Mouse (Mus musculus) MEL (cell line): ENCODE measurements at regions not wholly inside any gene's neighbourhood (a gene's known extent, or its start where the extent isn't known, plus 50 kb on each side); places are given as distances from the start of the nearest gene placed in this dataset.

ENCODE experiments used
- CHD2 ChIP-seq: IDR thresholded peaks from 2 replicates; pipeline ENCODE4 v1.6.1; 2011; ENCODE audit warnings: low read length, improper control_type of control experiment
- CTCF ChIP-seq, 3 experiments: IDR thresholded peaks in 2 of 3; conservative IDR thresholded peaks in 1 of 3; 2 replicates each; pipeline ENCODE4 v1.5.1; 2011 to 2012; ENCODE audit warnings: low read length in 3 of 3, low read depth in 2 of 3, mild to moderate bottlenecking in 2 of 3, improper control_type of control experiment in 1 of 3, inconsistent platforms in 1 of 3, mixed read lengths in 1 of 3, moderate library complexity in 1 of 3; ENCODE audit not compliant: control insufficient read depth in 1 of 3, insufficient read depth in 1 of 3, poor library complexity in 1 of 3, severe bottlenecking in 1 of 3
- E2F4 ChIP-seq: IDR thresholded peaks from 2 replicates; pipeline ENCODE4 v1.6.1; 2011; ENCODE audit warnings: low read depth, low read length, improper control_type of control experiment, borderline replicate concordance
- EP300 ChIP-seq, 2 experiments: IDR thresholded peaks; 2 replicates each; pipeline ENCODE4 v1.6.1; 2011; ENCODE audit warnings: improper control_type of control experiment in 2 of 2, low read length in 2 of 2, low read depth in 1 of 2, mild to moderate bottlenecking in 1 of 2
- ETS1 ChIP-seq: IDR thresholded peaks from 2 replicates; pipeline ENCODE4 v1.6.1; 2012; ENCODE audit warnings: low read depth, mild to moderate bottlenecking, inconsistent platforms, low read length, improper control_type of control experiment, moderate library complexity
- MAZ ChIP-seq: IDR thresholded peaks from 2 replicates; pipeline ENCODE4 v1.6.1; 2012; ENCODE audit warnings: low read depth, mild to moderate bottlenecking, inconsistent platforms, low read length, improper control_type of control experiment
- MXI1 ChIP-seq: IDR thresholded peaks from 2 replicates; pipeline ENCODE4 v1.6.1; 2011; ENCODE audit warnings: mild to moderate bottlenecking, low read depth, low read length, improper control_type of control experiment
- POLR2AphosphoS2 ChIP-seq: IDR thresholded peaks from 2 replicates; pipeline ENCODE4 v1.6.1; 2011; ENCODE audit warnings: low read length, improper control_type of control experiment
- POLR2AphosphoS5 ChIP-seq: IDR thresholded peaks from 2 replicates; pipeline ENCODE4 v1.6.1; 2012; ENCODE audit warnings: low read depth, borderline replicate concordance, mild to moderate bottlenecking, inconsistent platforms, low read length, moderate library complexity, mixed read lengths
- SMC3 ChIP-seq: IDR thresholded peaks from 2 replicates; pipeline ENCODE4 v1.6.1; 2011; ENCODE audit warnings: low read depth, low read length, improper control_type of control experiment
- TBP ChIP-seq: IDR thresholded peaks from 2 replicates; pipeline ENCODE4 v1.8.0; 2011; ENCODE audit warnings: low read depth, low read length, improper control_type of control experiment
- TCF12 ChIP-seq: IDR thresholded peaks from 2 replicates; pipeline ENCODE4 v1.6.1; 2014; ENCODE audit warnings: low read depth, mild to moderate bottlenecking, inconsistent platforms, low read length, improper control_type of control experiment, moderate library complexity

DNA sequence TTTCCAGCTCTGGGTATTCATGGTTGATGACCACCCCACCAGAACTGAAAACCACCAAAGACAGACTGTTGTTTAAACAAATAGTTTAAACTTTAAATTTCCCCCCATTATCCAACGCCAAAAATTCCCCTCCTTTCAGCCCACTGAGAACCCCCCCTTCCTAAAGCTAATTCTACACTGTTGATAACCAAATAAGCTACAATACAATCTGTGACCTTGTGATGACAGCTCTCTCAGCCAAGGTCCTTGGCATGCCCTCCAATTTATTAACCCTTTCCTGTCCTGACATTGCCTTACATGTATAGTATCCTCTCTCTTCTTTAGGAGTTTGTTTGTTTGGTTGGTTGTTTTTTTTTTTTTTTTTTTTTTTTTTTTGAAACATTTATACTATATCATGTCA, 346.8 kb upstream of the Negr1 start:
- TF ChIP-seq CTCF (IDR thresholded peaks at IDR 0.05 in 2 of 3, conservative IDR thresholded peaks at IDR 0.05 in 1 of 3; ENCODE audit: control insufficient read depth in 1 of 3, insufficient read depth in 1 of 3, low read depth in 2 of 3, low read length in 3 of 3, poor library complexity in 1 of 3, severe bottlenecking in 1 of 3) (no peak), MXI1 (no peak), POLR2AphosphoS5 (no peak), ETS1 (no peak), MAZ (no peak), TCF12 (no peak), SMC3 (no peak), EP300 (IDR thresholded peaks at IDR 0.05; ENCODE audit: low read depth in 1 of 2, low read length in 2 of 2) (no peak), E2F4 (no peak), CHD2 (no peak), POLR2AphosphoS2 (no peak), TBP (no peak)
